Mouse (Mus musculus) liver, embryonic 12.5 days (tissue): ENCODE measurements around the gene Zranb3. TPM values are rescaled to one million over a fixed set of nuclear protein-coding genes. Genes with fewer than 3 reads are reported as not detected.

ENCODE experiments used
- ATAC-seq: fragments of 200-750 bp; cut with Nextera tagmentation; 2 replicates; pipeline ENCODE4 v1.8.0; 2017; ENCODE audit warnings: moderate number of reproducible peaks, mild to moderate bottlenecking, moderate library complexity
- H3K27ac ChIP-seq: fragments of 300-500 bp; sonication (generic); 2 replicates; pipeline ENCODE4 v1.5.1; 2016; ENCODE audit warnings: mild to moderate bottlenecking
- H3K27me3 ChIP-seq: fragments of 300-500 bp; sonication (generic); replicated peaks from 2 replicates; pipeline ENCODE4 v1.6.1; 2016; ENCODE audit warnings: mild to moderate bottlenecking, moderate library complexity
- H3K36me3 ChIP-seq: fragments of 300-500 bp; sonication (generic); 2 replicates; pipeline ENCODE4 v1.6.1; 2016; ENCODE audit warnings: mild to moderate bottlenecking, moderate library complexity
- H3K4me1 ChIP-seq: fragments of 300-500 bp; sonication (generic); 2 replicates; pipeline ENCODE4 v1.6.1; 2016
- H3K4me2 ChIP-seq: fragments of 300-500 bp; sonication (generic); 2 replicates; pipeline ENCODE4 v1.6.1; 2016; ENCODE audit warnings: mild to moderate bottlenecking, moderate library complexity
- H3K4me3 ChIP-seq: fragments of 300-500 bp; sonication (generic); 2 replicates; pipeline ENCODE4 v1.5.1; 2016; ENCODE audit warnings: mild to moderate bottlenecking, moderate library complexity
- H3K9ac ChIP-seq: fragments of 300-500 bp; sonication (generic); 2 replicates; pipeline ENCODE4 v1.6.1; 2016; ENCODE audit warnings: mild to moderate bottlenecking, moderate library complexity
- H3K9me3 ChIP-seq: fragments of 300-500 bp; sonication (generic); replicated peaks from 2 replicates; pipeline ENCODE4 v1.6.1; 2016; ENCODE audit warnings: mild to moderate bottlenecking, moderate library complexity
- WGBS: fragments of 180-500 bp; shearing (Covaris S2); methylation state at CpG from one replicate; pipeline ENCODE4 v1.1.7; 2016; ENCODE audit not compliant: insufficient replicate concordance; 5-methylcytosine and 5-hydroxymethylcytosine counted together
- polyA plus RNA-seq: library from polyadenylated mRNA; unstranded; fragments of >200 nt; fragmentation: Nextera tagmentation; extraction: Ambion mirVana; gene quantifications from 2 replicates; pipeline ENCODE4 v1.2.1, GENCODE M21; 2016

Gene Zranb3
- polyA plus RNA-seq, 1 experiment from 2014 or later = 7.5 TPM

DNA sequence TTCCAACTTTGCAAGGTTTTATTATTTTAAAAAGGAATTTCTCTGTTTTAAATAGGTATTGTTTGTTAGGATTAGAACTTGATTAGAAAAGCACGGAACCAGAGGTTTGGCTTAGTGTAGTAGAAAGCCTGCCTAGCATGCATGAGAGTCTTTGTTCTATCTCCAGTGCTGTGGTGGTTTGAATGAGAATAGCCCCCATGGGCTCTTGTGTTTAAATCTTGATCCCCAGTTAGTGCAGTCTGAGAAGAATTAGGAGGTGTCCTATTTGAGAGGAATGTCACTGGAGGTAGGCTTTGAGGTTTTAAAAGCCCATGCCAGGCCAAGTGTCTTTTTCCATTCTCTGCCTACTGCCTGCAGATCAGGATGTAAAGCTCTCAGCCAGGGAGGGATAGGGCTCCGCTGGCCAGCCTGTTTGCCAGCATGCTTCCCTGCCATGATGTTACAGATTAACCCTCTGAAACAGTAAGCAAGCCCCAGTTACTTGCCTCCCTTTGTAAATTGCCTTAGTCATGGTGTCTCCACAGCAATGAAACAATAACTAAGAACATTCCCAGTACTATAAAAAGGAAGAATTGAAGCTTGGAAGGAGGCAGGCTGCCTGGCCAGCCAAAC is 198.0 kb downstream of the Zranb3 start:
- Histone ChIP-seq H3K27me3 (no peaks in the 10 kb centered on the region), H3K9me3 (no peaks in the 10 kb centered on the region), H3K27ac (no peak overlapping the region), H3K4me1 (no peaks in the 10 kb centered on the region), H3K36me3 (peaks cover 30% of the 10 kb centered on the region), H3K4me2 (no peak overlapping the region), H3K4me3 (no peak overlapping the region), H3K9ac (no peak overlapping the region)
- no peak for ATAC-seq
- 77% methylated on average over 2 of the region's 2 CpGs for WGBS

Other genes starting within 250 kb of the Zranb3 start
- gene Map3k19, start 248.0 kb downstream of the Zranb3 start, polyA plus RNA-seq = not detected in 2 replicates
- 13.3 and 13.5 TPM in 2 replicates for gene Rab3gap1, start 234.3 kb downstream of the Zranb3 start, polyA plus RNA-seq
- gene R3hdm1, start 254 bp upstream of the Zranb3 start, polyA plus RNA-seq = 48.3 and 48.7 TPM in 2 replicates
- gene Ubxn4, start 140.9 kb upstream of the Zranb3 start, polyA plus RNA-seq = 43.1 and 43.5 TPM in 2 replicates
- gene Lct, start 225.3 kb upstream of the Zranb3 start, polyA plus RNA-seq = 0.05 TPM in 1 of 2 replicates, not detected in the other